Mouse (Mus musculus) spleen, adult 2 months (tissue): ENCODE data around the gene Cdhr4. TPM values are rescaled to one million over a fixed set of nuclear protein-coding genes. Genes with fewer than 3 reads are reported as not detected.

Experiments used
- DNase-seq, 2 experiments: peaks; one replicate each; pipeline versions ENCODE4 v3.0.0 to v3.0.0-alpha.2; 2012 to 2021; ENCODE audit warnings: low spot score in 2 of 2, low read depth in 1 of 2
- H3K27ac ChIP-seq: fragments of 200-500 bp; 2 replicates; pipeline ENCODE4 v1.5.1; 2012; ENCODE audit warnings: low read length, inconsistent platforms; ENCODE audit not compliant: insufficient read depth
- H3K27me3 ChIP-seq: fragments of 200-500 bp; 2 replicates; pipeline ENCODE4 v1.6.1; 2012; ENCODE audit warnings: mild to moderate bottlenecking, moderate library complexity, low read length, inconsistent platforms; ENCODE audit not compliant: control insufficient read depth, insufficient read depth
- H3K36me3 ChIP-seq: fragments of 200-500 bp; 2 replicates; pipeline ENCODE4 v1.6.1; 2012; ENCODE audit warnings: mild to moderate bottlenecking, low read length, inconsistent platforms; ENCODE audit not compliant: control insufficient read depth, insufficient read depth
- H3K4me1 ChIP-seq: fragments of 200-500 bp; 2 replicates; pipeline ENCODE4 v1.6.1; 2011; ENCODE audit warnings: inconsistent platforms; ENCODE audit not compliant: control insufficient read depth, insufficient read depth, insufficient read length
- H3K4me3 ChIP-seq: fragments of 200-500 bp; 2 replicates; pipeline ENCODE4 v1.5.1; 2011; ENCODE audit warnings: mild to moderate bottlenecking, inconsistent platforms; ENCODE audit not compliant: insufficient read depth, insufficient read length; ENCODE audit errors: extremely low read depth
- CTCF ChIP-seq: fragments of 200-500 bp; IDR thresholded peaks from 2 replicates; pipeline ENCODE4 v1.5.1; 2011; ENCODE audit warnings: mild to moderate bottlenecking, inconsistent platforms; ENCODE audit not compliant: insufficient read depth, insufficient read length, insufficient replicate concordance; ENCODE audit errors: extremely low read depth
- POLR2A ChIP-seq: fragments of 200-500 bp; IDR thresholded peaks from 2 replicates; pipeline ENCODE4 v1.6.1; 2011; ENCODE audit warnings: low read depth, low read length, inconsistent platforms
- WGBS: fragments of 180-500 bp; shearing (Covaris S2); methylation state at CpG from one replicate; pipeline ENCODE4 v1.1.7; 2018; 5-methylcytosine and 5-hydroxymethylcytosine counted together
- polyA plus RNA-seq: library from polyadenylated mRNA; depleted of rRNA; stranded (reverse); fragments of >200 nt; gene quantifications from 2 replicates; pipeline ENCODE4 v1.2.3, GENCODE M21; 2012

The Cdhr4 gene
- polyA plus RNA-seq, 1 experiment: 2.9 TPM

- H3K4me1 ChIP-seq: peaks cover 5% of the 10 kb centered on the region
- peaks cover 22% of the 10 kb centered on the region for H3K36me3 ChIP-seq
- no peak for DNase-seq
- H3K27me3 ChIP-seq: no peaks in the 10 kb centered on the region
- H3K27ac ChIP-seq: peak overlapping the region; percentile 74
- H3K4me3 ChIP-seq: no peak overlapping the region
- TF ChIP-seq CTCF (no peak), POLR2A (no peak)
- WGBS: 59% methylated on average over 10 of the region's 10 CpGs
Measured at GRCm38 (mm10) chr9:107974491-107975171, 17.7 kb upstream of the Cdhr4 start.

DNA sequence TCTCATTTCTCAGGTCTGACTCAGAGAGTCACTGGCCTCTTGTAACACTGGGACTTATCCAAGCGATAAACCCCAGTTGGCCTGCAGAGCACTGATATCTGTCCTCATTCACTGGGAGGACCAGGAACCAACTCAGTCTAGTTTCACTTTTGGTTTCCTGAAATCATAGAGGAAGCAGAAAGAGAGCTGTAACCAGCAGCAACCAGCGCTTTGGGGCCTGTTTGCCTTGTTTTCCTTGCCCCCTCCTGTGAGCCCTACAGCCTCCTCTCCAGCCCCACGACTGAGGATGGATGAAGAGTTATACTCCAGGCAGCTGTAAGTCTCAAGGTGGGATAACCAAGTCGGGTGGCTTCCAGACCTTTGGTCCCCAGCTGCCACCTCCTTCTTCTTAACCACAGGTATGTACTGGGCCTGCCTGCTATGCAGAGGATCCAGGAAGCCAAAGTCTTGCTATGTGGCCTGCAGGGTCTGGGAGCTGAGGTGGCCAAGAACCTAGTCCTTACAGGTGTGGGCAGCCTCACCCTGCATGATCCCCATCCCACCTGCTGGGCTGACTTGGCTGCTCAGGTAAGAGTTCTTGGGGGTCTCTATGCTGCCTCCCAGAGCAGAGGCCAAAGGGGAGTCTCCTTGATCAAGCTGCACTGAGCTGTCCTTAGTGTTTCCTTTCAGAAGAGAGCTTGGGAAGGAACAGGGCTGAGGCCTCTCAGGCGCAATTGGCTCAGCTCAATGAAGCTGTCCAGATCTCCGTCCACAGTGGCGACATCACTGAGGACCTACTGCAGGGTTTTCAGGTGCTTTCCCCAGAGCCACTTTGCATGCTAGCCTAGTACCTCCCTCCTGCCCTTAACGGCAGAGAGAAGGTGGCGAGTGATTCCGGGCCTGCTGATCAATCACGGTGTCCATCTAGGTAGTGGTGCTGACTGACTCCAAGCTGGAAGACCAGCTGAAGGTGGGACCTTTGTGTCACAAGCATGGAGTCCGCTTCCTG is 16.6 kb upstream of the Cdhr4 start, which contains the start of gene Uba7:
TSS of gene Uba7 (plus strand) at position 107 of the 988 bp plus-strand sequence.
- TF ChIP-seq POLR2A (peak; percentile 35; the same call in 1 of the 2 replicates), CTCF (no peak)
- 11% methylated on average over 12 of the region's 12 CpGs for WGBS
- H3K36me3 ChIP-seq: peaks cover 27% of the 10 kb centered on the region
- H3K27ac ChIP-seq: peak within 1 kb of the TSS; percentile 85
- H3K27me3 ChIP-seq: no peaks in the 10 kb centered on the region
- peak within 1 kb of the TSS; percentile 60 for H3K4me3 ChIP-seq
- peaks cover 5% of the 10 kb centered on the region for H3K4me1 ChIP-seq
- peak; percentile 56 to 69 for DNase-seq

- Histone ChIP-seq H3K4me1 (peaks cover 26% of the 10 kb centered on the region), H3K36me3 (peaks cover 38% of the 10 kb centered on the region), H3K27me3 (no peaks in the 10 kb centered on the region), H3K4me3 (no peak overlapping the region), H3K27ac (no peak overlapping the region)
- 94% methylated on average over 12 of the region's 12 CpGs for WGBS
- no peak for TF ChIP-seq POLR2A
- no peak for TF ChIP-seq CTCF
- DNase-seq: no peak
Measured at GRCm38 (mm10) chr9:107978815-107979214, 13.5 kb upstream of the Cdhr4 start.

DNA sequence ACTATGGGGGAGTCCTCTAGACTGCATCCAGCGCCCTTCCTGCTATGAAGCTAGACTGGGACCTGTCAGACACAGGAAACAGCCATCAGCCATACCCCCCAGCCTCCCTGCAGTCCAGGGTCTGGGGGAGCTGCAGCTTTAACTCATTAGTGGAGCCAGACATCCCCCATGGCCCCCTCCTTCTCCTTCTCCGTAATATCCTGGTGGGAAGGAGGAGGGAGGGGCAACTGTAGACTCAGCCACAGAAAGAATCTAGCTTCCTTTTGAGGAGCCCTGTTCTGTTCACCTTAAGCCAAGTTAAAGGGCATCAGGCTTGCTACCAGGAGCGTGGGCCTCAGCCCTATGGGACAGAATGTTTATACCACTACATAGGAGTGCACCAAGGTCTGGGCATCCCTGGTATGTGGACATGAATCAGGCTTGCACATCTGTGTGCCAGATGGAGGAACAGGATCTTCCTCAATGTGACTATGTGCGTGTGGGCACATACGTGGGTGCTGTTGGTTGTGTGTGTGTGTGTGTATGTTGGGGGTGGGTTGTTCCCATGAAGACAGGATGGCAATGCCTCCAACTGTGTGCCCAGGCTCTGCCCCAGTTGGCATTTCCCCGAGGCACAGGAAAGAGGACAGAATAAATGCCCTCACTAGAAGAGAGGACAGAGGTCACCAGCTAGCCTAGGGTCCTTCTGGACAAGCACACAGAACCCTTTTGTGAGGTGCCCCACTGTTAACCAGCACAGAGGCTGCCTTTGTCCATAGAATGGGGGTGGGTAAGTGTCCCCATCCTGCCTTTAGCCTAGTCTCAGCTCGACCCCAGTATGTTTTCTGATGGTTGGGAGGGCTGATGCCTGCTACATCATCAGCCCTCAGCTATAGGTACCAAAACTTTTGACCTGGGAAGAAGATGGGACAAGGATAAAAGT is 10.4 kb upstream of the Cdhr4 start:
- Histone ChIP-seq H3K27me3 (no peaks in the 10 kb centered on the region), H3K4me3 (no peak overlapping the region), H3K4me1 (peaks cover 34% of the 10 kb centered on the region), H3K27ac (peak overlapping the region; percentile 83), H3K36me3 (peaks cover 38% of the 10 kb centered on the region)
- DNase-seq: no peak
- TF ChIP-seq CTCF: no peak
- TF ChIP-seq POLR2A: no peak
- whole genome bisulfite sequencing: 34% methylated on average over 7 of the region's 7 CpGs

GRCm38 (mm10) chr9:107982681-107983346 is 9.5 kb upstream of the Cdhr4 start, which contains the start of gene Gm20661:
Gene Gm20661, plus strand, starts transcription at chr9:107983058.
- WGBS: 16% methylated on average over 14 of the region's 14 CpGs
- no peaks in the 10 kb centered on the region for H3K27me3 ChIP-seq
- H3K4me3 ChIP-seq: no peak within 1 kb of the TSS
- peaks cover 34% of the 10 kb centered on the region for H3K4me1 ChIP-seq
- H3K36me3 ChIP-seq: peaks cover 30% of the 10 kb centered on the region
- DNase-seq: peak in 1 of 2 experiments; percentile 38
- TF ChIP-seq CTCF (no peak), POLR2A (no peak)
- peak within 1 kb of the TSS; percentile 83 for H3K27ac ChIP-seq
